Mouse (Mus musculus) thymus, adult 2 months (tissue): ENCODE results near the gene Chmp5.

Experiments used
- CTCF ChIP-seq: fragments of 200-500 bp; IDR thresholded peaks from 2 replicates; pipeline ENCODE4 v1.5.1; 2012; ENCODE audit warnings: mild to moderate bottlenecking, control low read depth, low read length, moderate library complexity, borderline replicate concordance; ENCODE audit not compliant: control insufficient read depth, poor library complexity, insufficient read depth; ENCODE audit errors: extremely low read depth
- POLR2A ChIP-seq: fragments of 200-500 bp; IDR thresholded peaks from 2 replicates; pipeline ENCODE4 v1.6.1; 2012; ENCODE audit warnings: mild to moderate bottlenecking, low read length, control low read depth, moderate library complexity; ENCODE audit not compliant: control insufficient read depth, poor library complexity, insufficient read depth; ENCODE audit errors: extremely low read depth

DNA sequence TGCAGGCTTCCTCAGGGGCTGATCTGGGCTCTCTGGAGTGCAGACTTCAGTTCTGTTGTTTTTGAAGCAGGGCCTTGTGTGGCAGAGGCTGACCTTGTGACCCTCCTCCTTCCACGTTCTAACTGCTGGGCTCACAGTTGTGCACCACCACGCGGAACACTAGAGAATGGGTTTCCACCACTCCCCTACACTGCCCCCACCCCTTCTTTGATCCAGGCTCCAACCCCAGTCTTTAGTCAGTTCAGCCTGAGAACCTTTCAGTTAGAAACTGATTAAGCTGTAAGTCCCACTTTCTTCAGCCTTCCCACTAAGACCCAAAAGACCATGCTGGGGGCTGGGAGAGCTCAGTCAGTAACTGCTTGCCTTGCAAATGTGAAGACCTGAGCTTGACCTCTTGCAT is 22.6 kb upstream of the Chmp5 start:
- TF ChIP-seq POLR2A (no peak), CTCF (no peak)
